Mouse (Mus musculus) liver, adult 2 months (tissue): ENCODE data around the gene Men1. TPM values are rescaled to one million over a fixed set of nuclear protein-coding genes. Genes with fewer than 3 reads are reported as not detected.

Experiments used
- DNase-seq: peaks from one replicate; pipeline ENCODE4 v3.0.0-alpha.2; 2011; ENCODE audit warnings: low read depth, low spot score; ENCODE audit errors: extremely low read depth
- H3K27ac ChIP-seq: fragments of 200-500 bp; replicated peaks from 2 replicates; pipeline ENCODE4 v1.5.1; 2012; ENCODE audit warnings: low read depth, mild to moderate bottlenecking, control low read depth, inconsistent platforms, low read length; ENCODE audit not compliant: insufficient read depth
- H3K27me3 ChIP-seq: fragments of 200-500 bp; 2 replicates; pipeline ENCODE4 v1.6.1; 2012; ENCODE audit warnings: mild to moderate bottlenecking, moderate library complexity, low read length, inconsistent platforms; ENCODE audit not compliant: control insufficient read depth, insufficient read depth
- H3K36me3 ChIP-seq: fragments of 200-500 bp; 2 replicates; pipeline ENCODE4 v1.6.1; 2012; ENCODE audit warnings: low read length, inconsistent platforms; ENCODE audit not compliant: control insufficient read depth, insufficient read depth
- H3K4me1 ChIP-seq: fragments of 200-500 bp; 2 replicates; pipeline ENCODE4 v1.6.1; 2011; ENCODE audit warnings: low read length; ENCODE audit not compliant: control insufficient read depth, insufficient read depth
- H3K4me3 ChIP-seq: fragments of 200-500 bp; 2 replicates; pipeline ENCODE4 v1.5.1; 2011; ENCODE audit warnings: low read depth, mild to moderate bottlenecking, control low read depth, low read length, moderate library complexity; ENCODE audit not compliant: insufficient read depth
- H3K79me2 ChIP-seq: fragments of 200-500 bp; 2 replicates; pipeline ENCODE4 v1.6.1; 2012; ENCODE audit warnings: inconsistent platforms, mild to moderate bottlenecking, low read length, moderate library complexity; ENCODE audit not compliant: control insufficient read depth, insufficient read depth
- H3K9ac ChIP-seq: fragments of 200-500 bp; 2 replicates; pipeline ENCODE4 v1.6.1; 2012; ENCODE audit warnings: low read depth, mild to moderate bottlenecking, control low read depth, inconsistent platforms, low read length
- CTCF ChIP-seq: fragments of 200-500 bp; IDR thresholded peaks from 2 replicates; pipeline ENCODE4 v1.5.1; 2011; ENCODE audit warnings: low read depth, low read length, control low read depth
- POLR2A ChIP-seq: fragments of 200-500 bp; IDR thresholded peaks from 2 replicates; pipeline ENCODE4 v1.6.1; 2011; ENCODE audit warnings: low read length, control low read depth; ENCODE audit not compliant: insufficient read depth; ENCODE audit errors: extremely low read depth
- WGBS: fragments of 180-500 bp; shearing (Covaris S2); methylation state at CpG from one replicate; pipeline ENCODE4 v1.1.7; 2018; 5-methylcytosine and 5-hydroxymethylcytosine counted together
- polyA plus RNA-seq: library from polyadenylated mRNA; depleted of rRNA; stranded (reverse); fragments of >200 nt; gene quantifications from 2 replicates; pipeline ENCODE4 v1.2.3, GENCODE M21; 2012
- total RNA-seq: library from RNA; depleted of rRNA; stranded (reverse); fragments of >200 nt; gene quantifications from 2 replicates; pipeline ENCODE4 v1.2.3, GENCODE M21; 2014

The Men1 gene
- total and polyA plus RNA-seq, 2 experiments, result 9.3 to 29.4 TPM

DNA sequence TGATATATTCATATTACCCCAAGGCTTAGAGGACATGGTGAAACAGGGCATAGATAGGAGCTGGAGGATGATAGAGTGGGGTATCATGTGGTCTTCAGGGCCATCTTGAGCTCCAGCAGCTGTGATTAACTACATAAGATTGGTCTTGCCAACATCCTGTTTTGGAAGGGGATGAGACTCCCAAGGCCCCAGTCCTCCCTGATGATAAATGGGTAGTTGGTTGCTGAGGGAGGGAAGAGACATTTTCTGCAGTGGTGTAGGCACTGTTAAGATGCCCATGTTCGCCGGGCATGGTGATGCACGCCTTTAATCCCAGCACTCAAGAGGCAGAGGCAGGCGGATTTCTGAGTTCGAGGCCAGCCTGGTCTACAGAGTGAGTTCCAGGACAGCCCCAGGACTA lies 46.5 kb downstream of the Men1 start:
- Histone ChIP-seq H3K27ac (no peak overlapping the region), H3K4me3 (no peak overlapping the region), H3K27me3 (no peaks in the 10 kb centered on the region), H3K4me1 (no peaks in the 10 kb centered on the region), H3K9ac (no peak overlapping the region), H3K79me2 (no peaks in the 10 kb centered on the region), H3K36me3 (peaks cover 15% of the 10 kb centered on the region)
- 93% methylated on average over 5 of the region's 5 CpGs for WGBS
- TF ChIP-seq CTCF (no peak), POLR2A (no peak)
- no peak for DNase-seq

- Histone ChIP-seq H3K27me3 (no peaks in the 10 kb centered on the region), H3K79me2 (no peaks in the 10 kb centered on the region), H3K9ac (no peak overlapping the region), H3K4me3 (no peak overlapping the region), H3K36me3 (peaks cover 3% of the 10 kb centered on the region), H3K27ac (no peak overlapping the region), H3K4me1 (no peaks in the 10 kb centered on the region)
- DNase-seq, result no peak
- no peak for TF ChIP-seq CTCF
- no peak for TF ChIP-seq POLR2A
- 52% methylated on average over 4 of the region's 4 CpGs for WGBS
Observed at GRCm38 (mm10) chr19:6382323-6382924, 47.6 kb downstream of the Men1 start.

GRCm38 (mm10) chr19:6383470-6383869 lies 48.7 kb downstream of the Men1 start:
- Histone ChIP-seq H3K9ac (no peak overlapping the region), H3K4me3 (no peak overlapping the region), H3K4me1 (no peaks in the 10 kb centered on the region), H3K27me3 (no peaks in the 10 kb centered on the region), H3K79me2 (no peaks in the 10 kb centered on the region), H3K36me3 (no peaks in the 10 kb centered on the region), H3K27ac (no peak overlapping the region)
- WGBS, result 55% methylated on average over 5 of the region's 5 CpGs
- no peak for TF ChIP-seq POLR2A
- TF ChIP-seq CTCF, result no peak
- DNase-seq, result no peak

GRCm38 (mm10) chr19:6384128-6384527 lies 49.3 kb downstream of the Men1 start, which contains the start of gene Pygm:
Gene Pygm (plus strand): TSS chr19:6384399.
- H3K27me3 ChIP-seq, result no peaks in the 10 kb centered on the region
- H3K36me3 ChIP-seq, result no peaks in the 10 kb centered on the region
- H3K27ac ChIP-seq, result no peak within 1 kb of the TSS
- H3K9ac ChIP-seq, result no peak within 1 kb of the TSS
- H3K4me3 ChIP-seq, result peak within 1 kb of the TSS; percentile 3; the same call in 1 of the 2 replicates
- DNase-seq, result no peak
- H3K4me1 ChIP-seq, result no peaks in the 10 kb centered on the region
- WGBS, result 49% methylated on average over 7 of the region's 7 CpGs
- no peak for TF ChIP-seq CTCF
- no peak for TF ChIP-seq POLR2A
- H3K79me2 ChIP-seq, result no peaks in the 10 kb centered on the region

DNA sequence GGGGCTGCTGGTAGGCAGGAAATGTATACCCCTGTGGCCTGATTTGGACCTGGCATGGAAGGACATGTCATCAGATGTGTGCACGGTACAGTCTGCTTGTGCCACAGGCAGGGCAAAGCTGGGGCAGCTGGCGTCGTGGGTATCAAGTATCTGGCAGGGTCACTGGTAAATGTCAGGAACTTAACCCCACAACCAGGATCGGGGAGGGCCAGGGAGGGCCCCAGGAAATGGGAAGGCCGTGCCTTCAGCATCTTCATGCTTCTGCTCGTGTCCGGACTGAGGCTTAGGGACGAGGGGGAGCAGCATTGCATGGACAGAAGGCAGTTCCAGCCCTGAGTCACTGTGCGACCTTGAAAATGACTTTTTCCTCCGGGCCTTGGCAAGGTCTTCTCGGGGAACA lies 50.2 kb downstream of the Men1 start:
- H3K79me2 ChIP-seq, result no peaks in the 10 kb centered on the region
- no peak overlapping the region for H3K4me3 ChIP-seq
- no peak overlapping the region for H3K9ac ChIP-seq
- WGBS, result 81% methylated on average over 11 of the region's 11 CpGs
- H3K4me1 ChIP-seq, result no peaks in the 10 kb centered on the region
- TF ChIP-seq CTCF, result no peak
- TF ChIP-seq POLR2A, result no peak
- no peak overlapping the region for H3K27ac ChIP-seq
- no peaks in the 10 kb centered on the region for H3K27me3 ChIP-seq
- DNase-seq, result no peak
- no peaks in the 10 kb centered on the region for H3K36me3 ChIP-seq

DNA sequence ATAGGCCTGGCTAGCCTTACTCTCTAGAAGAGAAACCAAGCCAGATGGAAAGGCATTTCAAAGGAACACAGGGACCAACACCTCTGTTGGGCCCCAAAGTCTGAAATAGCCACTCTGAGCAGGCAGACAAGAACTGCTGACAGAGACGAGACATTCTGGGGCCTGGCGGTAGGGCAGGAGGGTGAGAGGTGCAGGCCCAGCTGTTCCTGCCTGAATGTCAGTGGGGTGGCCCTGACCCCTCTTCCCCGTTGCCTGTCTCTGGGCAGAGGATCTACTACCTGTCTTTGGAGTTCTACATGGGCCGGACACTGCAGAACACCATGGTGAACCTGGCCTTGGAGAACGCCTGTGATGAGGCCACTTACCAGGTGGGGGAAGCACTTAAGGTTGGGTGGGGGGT lies 50.6 kb downstream of the Men1 start:
- H3K4me3 ChIP-seq, result no peak overlapping the region
- no peak for DNase-seq
- 85% methylated on average over 5 of the region's 5 CpGs for WGBS
- H3K4me1 ChIP-seq, result no peaks in the 10 kb centered on the region
- H3K36me3 ChIP-seq, result no peaks in the 10 kb centered on the region
- H3K9ac ChIP-seq, result no peak overlapping the region
- no peaks in the 10 kb centered on the region for H3K79me2 ChIP-seq
- no peaks in the 10 kb centered on the region for H3K27me3 ChIP-seq
- H3K27ac ChIP-seq, result no peak overlapping the region
- TF ChIP-seq POLR2A (no peak), CTCF (no peak)
